Mouse (Mus musculus) stomach, embryonic 15.5 days (tissue): ENCODE data around the gene Rnf224. TPM values are rescaled to one million over a fixed set of nuclear protein-coding genes. Genes with fewer than 3 reads are reported as not detected.

Experiments
- ATAC-seq: fragments of 200-750 bp; cut with Nextera tagmentation; 2 replicates; pipeline ENCODE4 v1.8.0; 2017; ENCODE audit warnings: low read depth, moderate number of reproducible peaks, moderate TSS enrichment; ENCODE audit not compliant: insufficient read depth, low FRiP score
- H3K27ac ChIP-seq: fragments of 300-500 bp; sonication (generic); 2 replicates; pipeline ENCODE4 v1.5.1; 2015; ENCODE audit warnings: mild to moderate bottlenecking, inconsistent platforms
- H3K27me3 ChIP-seq: fragments of 300-500 bp; sonication (generic); replicated peaks from 2 replicates; pipeline ENCODE4 v1.6.1; 2015; ENCODE audit warnings: inconsistent platforms
- H3K36me3 ChIP-seq: fragments of 300-500 bp; sonication (generic); 2 replicates; pipeline ENCODE4 v1.6.1; 2015; ENCODE audit warnings: inconsistent platforms
- H3K4me1 ChIP-seq: fragments of 300-500 bp; sonication (generic); 2 replicates; pipeline ENCODE4 v1.6.1; 2015; ENCODE audit warnings: inconsistent platforms
- H3K4me2 ChIP-seq: fragments of 300-500 bp; sonication (generic); 2 replicates; pipeline ENCODE4 v1.6.1; 2015; ENCODE audit warnings: mild to moderate bottlenecking, inconsistent platforms
- H3K4me3 ChIP-seq: fragments of 300-500 bp; sonication (generic); replicated peaks from 2 replicates; pipeline ENCODE4 v1.5.1; 2015; ENCODE audit warnings: inconsistent platforms
- H3K9ac ChIP-seq: fragments of 300-500 bp; sonication (generic); 2 replicates; pipeline ENCODE4 v1.6.1; 2015; ENCODE audit warnings: inconsistent platforms
- H3K9me3 ChIP-seq: fragments of 300-500 bp; sonication (generic); 2 replicates; pipeline ENCODE4 v1.6.1; 2016; ENCODE audit warnings: inconsistent platforms
- WGBS: fragments of 180-500 bp; shearing (Covaris S2); methylation state at CpG from one replicate; pipeline ENCODE4 v1.1.7; 2015; 5-methylcytosine and 5-hydroxymethylcytosine counted together
- polyA plus RNA-seq: library from polyadenylated mRNA; unstranded; fragments of >200 nt; fragmentation: Nextera tagmentation; extraction: Ambion mirVana; gene quantifications from 2 replicates; pipeline ENCODE4 v1.2.1, GENCODE M21; 2015

The Rnf224 gene
- polyA plus RNA-seq, 1 experiment from 2014 or later: 0.13 TPM

- 0% methylated on average over 39 of the region's 39 CpGs for WGBS
- H3K36me3 ChIP-seq: peaks cover 15% of the 10 kb centered on the region; the same call in 1 of the 2 replicates
- ATAC-seq: peak; percentile 86
- H3K27ac ChIP-seq: peak within 1 kb of the TSS; percentile 75
- H3K4me1 ChIP-seq: peaks cover 14% of the 10 kb centered on the region
- peak within 1 kb of the TSS; percentile 86 for H3K9ac ChIP-seq
- H3K27me3 ChIP-seq: no peaks in the 10 kb centered on the region
- peak within 1 kb of the TSS; percentile 96 for H3K4me2 ChIP-seq
- H3K9me3 ChIP-seq: no peaks in the 10 kb centered on the region
- H3K4me3 ChIP-seq: peak within 1 kb of the TSS; percentile 92
Measured at GRCm38 (mm10) chr2:25255284-25255779, 18.7 kb upstream of the Rnf224 start, which contains the start of gene Tmem203. Gene Tmem203 (plus strand): TSS chr2:25255439.

GRCm38 (mm10) chr2:25252331-25252730 lies 15.7 kb upstream of the Rnf224 start:
- no peak overlapping the region for H3K4me3 ChIP-seq
- H3K9me3 ChIP-seq: no peaks in the 10 kb centered on the region
- H3K4me2 ChIP-seq: no peak overlapping the region
- peaks cover 38% of the 10 kb centered on the region; the same call in 1 of the 2 replicates for H3K36me3 ChIP-seq
- peaks cover 14% of the 10 kb centered on the region for H3K4me1 ChIP-seq
- H3K9ac ChIP-seq: no peak overlapping the region
- no peak overlapping the region for H3K27ac ChIP-seq
- ATAC-seq: no peak
- H3K27me3 ChIP-seq: no peaks in the 10 kb centered on the region
- WGBS: 66% methylated on average over 1 of the region's 1 CpGs

DNA sequence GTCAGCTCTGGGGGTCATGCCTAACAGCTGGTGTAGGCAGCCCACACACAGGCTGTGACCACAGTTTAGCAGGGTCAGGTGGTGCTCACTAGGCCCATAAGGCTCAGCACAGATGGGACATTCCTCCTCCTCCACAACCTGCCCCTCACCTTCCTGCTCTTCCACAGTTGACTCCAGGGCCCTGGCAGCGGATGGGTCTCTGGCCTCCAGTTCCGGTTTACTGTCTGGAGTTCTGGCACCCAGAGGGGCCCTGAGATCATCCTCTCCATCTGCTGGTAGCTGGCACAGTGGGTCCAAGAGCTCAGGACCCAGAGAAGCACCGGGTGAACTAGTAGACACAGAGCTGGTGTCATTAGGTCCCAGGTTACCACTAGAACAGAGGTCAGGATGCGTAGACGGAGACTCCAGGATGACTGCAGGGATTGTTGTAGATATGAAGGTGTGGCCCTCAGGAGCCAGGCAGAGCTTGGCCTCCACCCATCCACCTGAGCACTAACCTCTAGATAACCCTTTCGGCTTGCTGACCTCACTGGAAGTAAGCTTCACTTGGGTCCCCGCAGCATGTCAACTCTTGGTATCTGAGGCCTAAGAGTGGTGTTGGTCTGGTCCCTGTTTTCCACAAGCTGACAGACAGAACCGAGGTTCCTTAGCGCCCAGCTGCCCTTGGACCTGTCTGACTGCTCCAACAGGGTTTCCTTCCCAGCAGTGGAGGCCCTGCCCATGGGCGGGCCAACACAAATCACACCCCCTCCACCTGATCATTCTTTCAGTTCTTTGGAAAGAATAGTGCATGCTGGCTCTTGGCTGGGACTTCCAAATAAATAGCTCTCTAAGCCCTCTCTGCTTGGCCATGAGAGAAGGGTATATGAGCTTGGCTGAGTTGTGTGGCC lies 9.8 kb upstream of the Rnf224 start, which contains the start of gene AL732309.1:
Gene AL732309.1 (minus strand): TSS at position 681 of the 890 bp plus-strand sequence.
- Histone ChIP-seq H3K4me3 (no peak within 1 kb of the TSS), H3K27ac (no peak within 1 kb of the TSS; the same call in 1 of the 2 replicates), H3K4me1 (peaks cover 13% of the 10 kb centered on the region; the same call in 1 of the 2 replicates), H3K27me3 (0 out of 2 replicates have a peak, but pooled peaks cover 19% of the 10 kb centered on the region), H3K36me3 (peaks cover 31% of the 10 kb centered on the region; the same call in 1 of the 2 replicates), H3K9ac (no peak within 1 kb of the TSS), H3K9me3 (no peaks in the 10 kb centered on the region), H3K4me2 (no peak within 1 kb of the TSS)
- WGBS: 79% methylated on average over 10 of the region's 10 CpGs
- peak; percentile 63 for ATAC-seq

- ATAC-seq: no peak
- 88% methylated on average over 4 of the region's 4 CpGs for WGBS
- Histone ChIP-seq H3K27me3 (0 out of 2 replicates have a peak, but pooled peaks cover 20% of the 10 kb centered on the region), H3K4me2 (no peak overlapping the region), H3K27ac (no peak overlapping the region), H3K9ac (no peak overlapping the region), H3K36me3 (0 out of 2 replicates have a peak, but pooled peaks cover 12% of the 10 kb centered on the region), H3K9me3 (no peaks in the 10 kb centered on the region), H3K4me3 (no peak overlapping the region), H3K4me1 (peaks cover 25% of the 10 kb centered on the region)
Measured at GRCm38 (mm10) chr2:25244144-25244543, 7.6 kb upstream of the Rnf224 start.

DNA sequence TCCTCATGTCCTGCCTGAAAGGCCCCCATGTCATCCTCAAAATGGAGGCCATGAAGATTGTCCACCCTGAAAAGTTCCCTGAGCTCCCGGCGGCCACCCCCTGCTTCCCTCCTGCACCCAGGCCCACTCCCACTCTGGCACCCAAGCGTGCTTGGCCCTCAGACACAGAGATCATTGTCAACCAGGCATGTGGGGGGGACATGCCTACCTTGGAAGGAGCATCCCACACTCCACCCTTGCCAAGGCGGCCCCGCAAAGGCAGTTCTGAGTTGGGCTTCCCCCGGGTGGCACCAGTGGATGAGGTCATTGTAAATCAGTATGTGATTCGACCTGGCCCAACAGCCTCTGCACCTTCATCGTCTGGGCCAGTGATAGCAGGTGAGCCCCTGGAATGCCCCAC lies 6.8 kb upstream of the Rnf224 start:
- 71% methylated on average over 8 of the region's 8 CpGs for WGBS
- no peak overlapping the region for H3K27ac ChIP-seq
- no peak overlapping the region for H3K9ac ChIP-seq
- no peak overlapping the region for H3K4me2 ChIP-seq
- 0 out of 2 replicates have a peak, but pooled peaks cover 20% of the 10 kb centered on the region for H3K27me3 ChIP-seq
- no peaks in the 10 kb centered on the region for H3K9me3 ChIP-seq
- ATAC-seq: no peak
- H3K4me1 ChIP-seq: peaks cover 25% of the 10 kb centered on the region
- 0 out of 2 replicates have a peak, but pooled peaks cover 5% of the 10 kb centered on the region for H3K36me3 ChIP-seq
- no peak overlapping the region for H3K4me3 ChIP-seq

DNA sequence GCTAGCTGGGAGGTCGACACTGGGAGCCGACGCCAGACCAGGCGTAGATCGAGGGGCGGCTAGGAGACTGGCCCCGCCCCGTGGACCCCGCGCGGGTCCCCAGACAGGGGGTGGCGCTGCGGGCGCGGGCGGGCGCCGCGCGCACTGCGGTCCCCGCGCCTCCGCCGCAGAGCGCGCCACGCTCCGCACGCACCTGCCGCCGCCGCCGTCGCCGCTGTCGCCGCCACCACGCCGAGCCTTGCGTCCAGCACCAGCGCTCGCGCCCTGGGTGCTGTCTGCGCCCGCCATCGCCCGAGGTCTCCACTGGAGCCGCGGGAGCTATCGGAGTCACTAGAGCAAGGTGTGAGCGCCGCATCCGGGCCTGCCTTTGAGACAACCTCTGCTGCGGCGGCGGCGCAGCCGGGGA lies 5.5 kb upstream of the Rnf224 start, which contains the start of the genes Rnf208 and Cysrt1:
Gene Rnf208 (plus strand): TSS at position 155 of the 406 bp plus-strand sequence.
Gene Cysrt1 (minus strand): TSS at position 352 of the 406 bp plus-strand sequence.
- Histone ChIP-seq H3K4me2 (peak within 1 kb of the TSS; percentile 97), H3K27me3 (0 out of 2 replicates have a peak, but pooled peaks cover 20% of the 10 kb centered on the region), H3K4me3 (peak within 1 kb of the TSS; percentile 52), H3K27ac (peak within 1 kb of the TSS; percentile 60), H3K9me3 (no peaks in the 10 kb centered on the region), H3K36me3 (no peaks in the 10 kb centered on the region), H3K4me1 (peaks cover 25% of the 10 kb centered on the region), H3K9ac (peak within 1 kb of the TSS; percentile 44)
- no peak for ATAC-seq
- WGBS: under 1% methylated on average over 53 of the region's 59 CpGs

DNA sequence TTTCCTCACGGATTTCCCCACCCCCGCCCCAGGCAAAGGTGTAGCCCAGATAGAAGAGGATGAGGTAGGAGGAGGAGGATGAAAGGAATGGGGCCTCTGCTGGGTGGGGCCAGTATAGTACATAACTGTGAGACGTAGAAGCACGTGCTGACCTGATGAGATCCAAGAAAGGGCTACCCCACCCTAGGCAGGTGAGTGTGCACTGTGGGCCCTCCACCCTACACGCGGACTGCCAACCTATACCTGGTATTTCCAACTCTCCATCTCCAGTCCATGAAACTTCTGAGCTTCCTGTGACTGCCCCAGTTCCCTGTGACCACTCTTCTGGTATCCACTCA lies 4.8 kb upstream of the Rnf224 start:
- WGBS: 13% methylated on average over 6 of the region's 6 CpGs
- no peak for ATAC-seq
- Histone ChIP-seq H3K9me3 (no peaks in the 10 kb centered on the region), H3K4me3 (peak overlapping the region; percentile 52), H3K36me3 (no peaks in the 10 kb centered on the region), H3K9ac (no peak overlapping the region), H3K4me2 (peak overlapping the region; percentile 97), H3K27ac (peak overlapping the region; percentile 60), H3K4me1 (peaks cover 25% of the 10 kb centered on the region), H3K27me3 (0 out of 2 replicates have a peak, but pooled peaks cover 20% of the 10 kb centered on the region)

- H3K4me3 ChIP-seq: peak overlapping the region; percentile 52
- peak overlapping the region; percentile 60 for H3K27ac ChIP-seq
- no peak overlapping the region for H3K9ac ChIP-seq
- peak; percentile 67 for ATAC-seq
- 2% methylated on average over 29 of the region's 29 CpGs for WGBS
- H3K9me3 ChIP-seq: no peaks in the 10 kb centered on the region
- 0 out of 2 replicates have a peak, but pooled peaks cover 20% of the 10 kb centered on the region for H3K27me3 ChIP-seq
- H3K4me1 ChIP-seq: peaks cover 25% of the 10 kb centered on the region
- peak overlapping the region; percentile 97 for H3K4me2 ChIP-seq
- no peaks in the 10 kb centered on the region for H3K36me3 ChIP-seq
Measured at GRCm38 (mm10) chr2:25240723-25241437, 4.3 kb upstream of the Rnf224 start.

DNA sequence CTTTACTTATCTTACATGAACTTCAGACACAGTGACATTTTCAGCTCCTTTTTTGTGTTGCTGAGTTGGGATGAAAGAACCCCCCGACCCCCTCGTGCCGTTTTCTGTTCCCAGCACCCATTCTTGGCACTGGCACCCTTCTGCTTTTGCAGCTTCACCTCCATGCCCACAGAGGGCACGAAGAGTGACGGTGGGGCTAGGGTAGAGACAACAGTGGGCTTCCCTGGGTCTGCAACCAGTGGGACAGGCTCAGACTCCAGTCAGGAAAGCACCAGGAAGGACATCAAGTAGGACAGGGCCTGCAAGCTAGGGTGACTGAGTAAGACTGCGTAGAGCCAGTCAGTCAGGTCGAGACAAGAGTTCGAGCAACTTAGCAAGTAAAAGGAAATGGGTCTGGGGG lies 3.7 kb upstream of the Rnf224 start:
- Histone ChIP-seq H3K27ac (peak overlapping the region; percentile 60; the same call in 1 of the 2 replicates), H3K9me3 (no peaks in the 10 kb centered on the region), H3K4me1 (peaks cover 25% of the 10 kb centered on the region), H3K36me3 (no peaks in the 10 kb centered on the region), H3K4me2 (peak overlapping the region; percentile 97), H3K9ac (no peak overlapping the region), H3K27me3 (0 out of 2 replicates have a peak, but pooled peaks cover 20% of the 10 kb centered on the region), H3K4me3 (peak overlapping the region; percentile 52)
- no peak for ATAC-seq
- 47% methylated on average over 8 of the region's 8 CpGs for WGBS

DNA sequence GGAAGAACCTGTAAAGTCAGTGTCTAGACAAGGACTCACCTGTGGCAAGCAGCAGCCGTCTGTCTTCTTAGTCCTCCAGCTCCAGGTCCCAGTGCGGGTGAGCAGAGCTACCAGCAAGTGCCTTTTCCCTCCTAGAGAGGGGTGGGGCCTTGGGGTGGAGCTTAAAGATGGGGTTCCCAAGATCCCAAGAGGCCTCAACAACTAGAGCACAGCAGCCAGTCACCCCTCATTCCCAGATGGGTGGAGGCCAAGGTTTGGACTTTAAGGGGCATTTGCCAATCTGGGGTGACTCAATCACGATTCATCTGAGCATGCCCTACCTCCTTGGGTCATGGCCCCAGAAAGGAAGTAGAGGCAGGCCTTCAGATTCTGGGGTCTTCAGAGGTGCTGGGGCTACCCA lies 3.2 kb upstream of the Rnf224 start:
- H3K27me3 ChIP-seq: 0 out of 2 replicates have a peak, but pooled peaks cover 20% of the 10 kb centered on the region
- peaks cover 25% of the 10 kb centered on the region for H3K4me1 ChIP-seq
- no peak overlapping the region for H3K4me3 ChIP-seq
- no peak for ATAC-seq
- no peaks in the 10 kb centered on the region for H3K9me3 ChIP-seq
- no peaks in the 10 kb centered on the region for H3K36me3 ChIP-seq
- WGBS: 82% methylated on average over 3 of the region's 3 CpGs
- H3K9ac ChIP-seq: no peak overlapping the region
- H3K27ac ChIP-seq: no peak overlapping the region
- no peak overlapping the region for H3K4me2 ChIP-seq

- ATAC-seq: no peak
- Histone ChIP-seq H3K4me2 (no peak overlapping the region), H3K4me1 (peaks cover 25% of the 10 kb centered on the region), H3K9me3 (no peaks in the 10 kb centered on the region), H3K27me3 (0 out of 2 replicates have a peak, but pooled peaks cover 17% of the 10 kb centered on the region), H3K4me3 (no peak overlapping the region), H3K36me3 (no peaks in the 10 kb centered on the region), H3K9ac (no peak overlapping the region), H3K27ac (peak overlapping the region; percentile 51)
Measured at GRCm38 (mm10) chr2:25238106-25238505, 1.5 kb upstream of the Rnf224 start.
